Mouse (Mus musculus): ENCODE measurements at regions not wholly inside any gene's neighbourhood (a gene's known extent, or its start where the extent isn't known, plus 50 kb on each side); places are given as distances from the start of the nearest gene placed in this dataset.
"Not testable (repeated sequence)": the region's sequence is repeated elsewhere in the genome, so short reads cannot be mapped to it uniquely, and the experiment has no call there.

DNA sequence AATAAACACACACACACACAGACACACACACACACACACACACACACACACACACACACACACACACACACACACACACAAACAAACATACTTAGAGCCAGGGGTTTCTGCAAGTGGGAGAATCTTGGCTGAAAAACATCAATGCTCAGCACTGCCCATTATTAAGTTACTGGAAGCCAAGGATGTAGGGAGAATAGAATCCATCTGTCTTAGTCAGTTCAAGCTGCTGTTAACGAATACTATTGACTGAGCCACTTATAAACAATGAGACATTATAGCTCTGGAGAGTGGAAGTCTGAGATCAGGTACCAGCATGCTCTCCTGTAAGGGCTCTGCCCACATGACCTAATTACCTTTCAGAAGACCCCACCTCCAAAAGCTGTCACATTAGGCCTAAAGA lies 87.4 kb downstream of the Fam174b start:
- no peak for DNase-seq (ENCODE audit: low spot score)

DNA sequence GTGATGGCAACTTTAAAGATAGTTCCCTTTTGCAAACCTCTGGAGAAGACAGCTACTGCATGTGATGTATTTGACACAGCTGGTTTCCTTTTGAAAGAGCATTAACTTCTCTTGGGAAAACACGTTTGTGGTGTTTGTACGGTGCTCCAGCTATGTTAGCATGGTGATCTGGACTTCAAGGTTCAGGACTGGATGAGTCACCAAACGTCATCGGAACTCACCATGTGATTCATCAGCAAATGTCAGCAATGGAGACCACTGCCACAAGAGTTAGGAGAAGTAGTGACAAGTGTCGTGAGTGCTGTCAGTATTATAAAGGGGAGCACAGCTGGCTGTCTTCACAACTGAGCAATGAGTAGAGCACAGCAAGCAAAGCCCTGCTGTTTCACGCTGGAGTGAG lies 90.5 kb downstream of the Fam174b start:
- no peak for DNase-seq (ENCODE audit: low spot score)

DNA sequence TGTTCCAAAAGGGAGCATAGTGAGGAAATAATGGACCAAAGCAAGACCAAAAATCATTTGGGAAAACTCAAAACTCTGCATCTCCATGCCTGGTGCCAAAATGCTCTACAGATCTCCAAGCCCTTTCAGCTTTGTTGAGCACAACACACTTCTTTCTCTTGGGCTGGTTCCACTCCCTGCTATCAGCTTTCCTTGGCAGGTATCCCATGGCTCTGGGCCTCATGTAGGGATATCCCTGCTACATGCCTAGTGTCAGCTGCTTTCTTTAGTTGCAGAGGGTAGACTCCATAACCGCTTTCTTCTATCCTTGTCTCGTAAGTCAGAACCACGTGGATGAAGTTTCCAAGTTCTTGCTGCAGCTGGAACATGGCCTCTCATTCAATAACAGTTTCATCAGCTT lies 100.3 kb downstream of the Fam174b start:
- DNase-seq (ENCODE audit: low spot score): peak; percentile 48

DNA sequence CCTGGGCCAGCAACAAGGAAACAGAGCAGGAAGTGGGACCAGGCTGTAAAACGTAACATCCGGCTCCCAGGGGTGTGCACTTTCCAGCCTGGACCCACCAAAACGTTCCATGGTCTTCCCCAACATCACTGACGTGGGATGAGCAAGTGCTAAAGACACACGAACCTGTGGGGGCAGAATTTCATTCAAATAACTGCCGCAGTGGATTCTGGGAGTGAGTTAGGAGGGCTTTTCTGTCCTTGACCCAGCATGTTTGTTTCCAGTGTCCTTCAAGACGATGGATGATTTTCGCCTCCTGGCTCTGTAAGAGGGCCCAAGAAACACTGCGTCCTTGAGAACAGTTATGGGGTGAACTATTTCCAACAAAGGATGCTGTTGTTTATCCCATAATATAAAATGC lies 112.1 kb downstream of the Fam174b start:
- no peak for DNase-seq (ENCODE audit: low spot score)

DNA sequence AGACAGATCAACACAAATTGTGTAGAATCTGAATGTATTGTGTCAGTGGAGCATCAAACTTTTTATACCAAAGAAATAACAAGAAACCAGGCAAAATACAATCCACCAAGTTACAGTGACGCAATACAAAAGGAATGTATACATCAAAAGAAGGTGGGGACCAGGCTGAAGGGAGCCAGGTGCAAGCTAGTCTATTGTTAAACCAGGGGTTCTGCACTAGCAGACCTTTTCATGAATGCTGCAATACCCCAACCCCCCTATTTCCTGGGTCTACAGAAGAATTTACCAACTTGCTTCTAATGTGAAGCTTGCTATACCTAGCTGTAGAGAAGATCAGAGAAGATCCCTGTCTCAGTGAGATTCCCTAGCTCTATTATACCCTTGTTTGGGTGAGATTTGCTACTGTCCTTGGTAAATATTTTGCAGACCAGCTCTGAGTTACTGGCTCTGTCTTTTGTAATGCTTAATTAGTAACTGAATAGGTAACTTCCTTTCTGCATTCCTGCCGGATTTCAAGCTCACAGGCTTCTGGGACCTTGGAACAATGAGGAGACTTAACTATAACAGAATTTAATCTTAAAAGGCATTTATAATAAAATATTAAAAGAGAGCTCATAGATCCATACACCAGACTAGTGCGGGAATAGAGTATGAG lies 113.3 kb downstream of the Fam174b start:
- DNase-seq (ENCODE audit: low spot score): not testable (repeated sequence)

DNA sequence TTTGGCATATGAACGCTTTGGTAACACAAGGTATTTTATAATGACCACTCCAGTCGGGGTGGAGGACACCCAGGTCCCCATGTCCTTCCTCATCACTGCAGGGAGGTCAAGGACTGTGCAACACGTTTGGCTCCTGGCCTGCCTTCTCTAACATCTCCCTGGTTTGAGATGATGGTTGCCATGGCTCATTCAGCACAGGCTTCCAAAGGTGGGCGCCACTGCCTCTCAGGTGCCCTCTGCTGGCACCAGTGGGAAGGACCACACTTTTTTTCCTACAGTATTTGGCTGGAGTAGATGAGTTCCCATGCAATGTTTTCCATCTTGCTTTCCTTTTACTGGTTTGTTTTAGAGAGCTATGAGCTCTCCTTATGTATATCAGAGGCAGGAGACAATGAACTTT lies 115.4 kb downstream of the Fam174b start:
- no peak for DNase-seq (ENCODE audit: low spot score)

DNA sequence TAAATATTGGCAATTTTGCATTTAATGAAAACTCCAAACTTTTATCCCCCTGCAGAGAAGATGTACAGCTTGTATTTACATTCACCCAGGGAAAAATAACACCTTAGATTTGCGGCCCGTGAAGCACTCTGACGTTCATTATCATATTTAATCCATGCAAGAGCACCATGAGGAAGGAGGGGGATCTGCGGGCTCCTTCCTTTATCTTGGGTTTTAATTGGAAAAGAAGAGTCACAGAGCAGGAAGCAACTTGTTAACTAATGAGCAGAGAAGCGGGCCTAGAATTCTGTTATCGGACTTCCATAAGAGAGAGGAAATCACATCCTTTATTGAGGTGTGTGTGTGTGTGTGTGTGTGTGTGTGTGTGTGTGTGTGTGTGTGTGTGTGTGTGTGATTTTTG lies 116.8 kb downstream of the Fam174b start:
- DNase-seq (ENCODE audit: low spot score): no peak

DNA sequence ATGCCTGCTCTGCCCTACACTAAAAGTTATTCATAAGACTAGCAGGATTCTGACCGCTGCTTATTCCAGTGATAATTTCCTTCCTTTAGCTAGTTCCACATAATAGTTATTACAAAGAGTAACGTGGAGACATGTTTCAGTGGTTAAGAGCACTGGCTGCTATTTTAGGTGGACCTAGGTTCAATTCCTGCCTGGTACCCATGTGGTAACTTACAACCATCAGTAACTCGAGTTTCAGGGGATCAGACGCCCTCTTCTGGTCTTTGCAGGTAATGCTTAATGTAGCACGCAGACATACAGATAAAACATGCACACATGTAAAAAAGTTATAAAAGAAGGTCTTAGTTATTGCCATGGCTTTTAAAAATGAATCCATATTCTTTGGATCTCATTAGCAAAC lies 125.0 kb downstream of the Fam174b start:
- DNase-seq (ENCODE audit: low spot score): no peak

DNA sequence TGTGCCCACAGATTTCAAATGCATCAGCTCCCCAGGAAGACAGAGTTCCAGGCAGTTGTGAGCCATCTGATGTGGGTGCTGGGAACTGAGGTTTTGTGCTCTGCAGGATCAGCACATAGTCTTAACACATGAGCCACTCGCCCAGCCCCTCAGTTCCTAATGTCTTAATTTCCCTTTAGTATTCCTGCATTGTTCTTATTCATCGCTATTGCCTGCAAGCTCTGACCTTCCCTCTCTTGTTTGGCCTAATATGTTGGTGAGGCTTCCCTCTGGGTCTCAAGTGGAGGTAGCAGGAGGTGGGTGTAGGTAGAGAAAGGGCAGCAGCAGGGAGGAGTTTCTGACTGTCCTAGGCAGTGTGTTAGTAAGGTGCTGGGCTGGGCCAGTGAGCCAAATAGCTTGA lies 132.1 kb downstream of the Fam174b start:
- no peak for DNase-seq (ENCODE audit: low spot score)

DNA sequence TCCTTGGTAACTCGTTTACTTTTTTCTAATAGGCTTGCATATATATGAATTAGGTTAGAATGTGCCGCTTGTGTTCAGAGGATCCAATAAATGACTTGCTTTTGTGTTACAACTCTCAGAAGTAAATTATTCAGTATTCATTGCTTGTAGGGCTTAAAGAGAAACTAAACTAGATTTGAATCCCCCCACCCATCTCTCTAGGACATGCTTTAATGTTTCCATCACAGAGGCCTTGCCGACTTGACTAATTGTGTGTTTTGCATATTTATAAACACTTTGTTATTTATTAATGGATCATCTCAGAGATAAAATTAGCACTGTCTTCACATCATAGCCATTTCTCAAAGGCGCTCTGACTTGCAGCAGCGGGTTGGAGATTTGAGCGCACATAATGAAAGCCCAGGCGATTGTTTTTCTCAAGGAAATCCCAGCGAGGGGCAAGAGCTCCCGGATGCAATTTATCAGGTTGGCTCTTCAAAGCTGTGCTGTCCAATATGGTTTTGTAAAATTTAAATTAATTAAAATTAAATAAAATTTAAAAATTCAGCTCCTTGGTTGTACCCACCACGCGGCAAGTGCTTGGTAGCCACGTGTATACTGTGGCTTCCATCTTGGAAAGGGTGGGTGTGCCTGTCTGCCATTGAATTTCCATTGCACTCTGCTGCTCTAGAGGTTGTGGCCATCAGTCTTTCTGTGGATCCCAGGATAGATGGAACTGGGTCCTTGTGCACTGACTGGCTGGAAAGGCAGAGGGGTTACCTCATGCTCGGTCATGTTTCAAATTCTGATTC lies 132.0 kb downstream of the St8sia2 start:
- DNase-seq (ENCODE audit: low spot score): no peak

DNA sequence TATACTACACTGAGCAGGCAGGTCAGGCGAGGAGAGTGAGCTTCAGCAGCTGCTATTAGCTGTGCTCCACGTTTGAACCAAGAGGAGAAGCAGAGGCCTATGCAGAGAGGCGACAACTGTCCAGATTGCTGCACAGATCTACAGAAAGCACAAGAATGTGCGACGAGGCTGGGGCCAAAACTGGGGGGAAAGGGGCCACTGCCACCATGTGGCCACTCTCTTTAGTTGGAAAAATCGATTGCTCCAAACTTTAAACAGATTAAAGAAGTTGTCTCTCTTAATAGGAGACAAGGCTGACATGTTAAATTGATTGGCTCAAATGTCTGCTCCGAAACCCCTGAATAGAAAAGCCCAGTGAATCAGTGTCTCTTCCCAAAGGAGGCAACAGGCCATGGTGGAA lies 127.3 kb downstream of the St8sia2 start:
- DNase-seq (ENCODE audit: low spot score): no peak
